Mouse (Mus musculus) limb, embryonic 15.5 days (tissue): ENCODE measurements around the gene Shank2. TPM values are rescaled to one million over a fixed set of nuclear protein-coding genes. Genes with fewer than 3 reads are reported as not detected.

Experiments
- ATAC-seq: fragments of 200-750 bp; cut with Nextera tagmentation; 2 replicates; pipeline ENCODE4 v1.8.0; 2017; ENCODE audit warnings: low read depth, moderate TSS enrichment; ENCODE audit not compliant: insufficient number of reproducible peaks, low FRiP score, low TSS enrichment
- H3K27ac ChIP-seq: fragments of 300-500 bp; sonication (generic); 2 replicates; pipeline ENCODE4 v1.5.1; 2015; ENCODE audit warnings: moderate library complexity, mild to moderate bottlenecking, inconsistent platforms
- H3K27me3 ChIP-seq: fragments of 300-500 bp; sonication (generic); 2 replicates; pipeline ENCODE4 v1.6.1; 2015; ENCODE audit warnings: inconsistent platforms
- H3K36me3 ChIP-seq: fragments of 300-500 bp; sonication (generic); 2 replicates; pipeline ENCODE4 v1.6.1; 2015; ENCODE audit warnings: inconsistent platforms
- H3K4me1 ChIP-seq: fragments of 300-500 bp; sonication (generic); 2 replicates; pipeline ENCODE4 v1.6.1; 2015; ENCODE audit warnings: inconsistent platforms
- H3K4me2 ChIP-seq: fragments of 300-500 bp; sonication (generic); 2 replicates; pipeline ENCODE4 v1.6.1; 2015; ENCODE audit warnings: mild to moderate bottlenecking, inconsistent platforms
- H3K4me3 ChIP-seq: fragments of 300-500 bp; sonication (generic); 2 replicates; pipeline ENCODE4 v1.5.1; 2015; ENCODE audit warnings: mild to moderate bottlenecking, inconsistent platforms
- H3K9ac ChIP-seq: fragments of 300-500 bp; sonication (generic); 2 replicates; pipeline ENCODE4 v1.6.1; 2015; ENCODE audit warnings: inconsistent platforms
- H3K9me3 ChIP-seq: fragments of 300-500 bp; sonication (generic); 2 replicates; pipeline ENCODE4 v1.6.1; 2016; ENCODE audit warnings: inconsistent platforms
- WGBS: fragments of 180-500 bp; shearing (Covaris S2); methylation state at CpG from one replicate; pipeline ENCODE4 v1.1.7; 2015; 5-methylcytosine and 5-hydroxymethylcytosine counted together
- polyA plus RNA-seq: library from polyadenylated mRNA; unstranded; fragments of >200 nt; fragmentation: Nextera tagmentation; extraction: Ambion mirVana; gene quantifications from 2 replicates; pipeline ENCODE4 v1.2.1, GENCODE M21; 2015

Shank2 gene
- polyA plus RNA-seq, 1 experiment from 2014 or later: 0.17 TPM

- 58% methylated on average over 4 of the region's 4 CpGs for WGBS
- no peaks in the 10 kb centered on the region for H3K27me3 ChIP-seq
- ATAC-seq: no peak
These were observed 146.4 kb downstream of the Shank2 start for GRCm38 (mm10) chr7:144148111-144148510.

GRCm38 (mm10) chr7:144153124-144153523, 151.4 kb downstream of the Shank2 start:
- H3K4me2 ChIP-seq: no peak overlapping the region
- no peaks in the 10 kb centered on the region for H3K27me3 ChIP-seq
- no peaks in the 10 kb centered on the region for H3K9me3 ChIP-seq
- H3K4me1 ChIP-seq: no peaks in the 10 kb centered on the region
- H3K27ac ChIP-seq: no peak overlapping the region
- WGBS: 63% methylated on average over 4 of the region's 4 CpGs
- no peak overlapping the region for H3K4me3 ChIP-seq
- H3K9ac ChIP-seq: no peak overlapping the region
- H3K36me3 ChIP-seq: no peaks in the 10 kb centered on the region
- ATAC-seq: no peak

More at GRCm38 (mm10) chr7:144148111-144148510, 146.4 kb downstream of the Shank2 start:
- no peak overlapping the region for H3K4me2 ChIP-seq
- no peak overlapping the region for H3K27ac ChIP-seq
- H3K4me1 ChIP-seq: no peaks in the 10 kb centered on the region
- H3K4me3 ChIP-seq: no peak overlapping the region
- H3K9me3 ChIP-seq: no peaks in the 10 kb centered on the region
- H3K9ac ChIP-seq: no peak overlapping the region
- no peaks in the 10 kb centered on the region for H3K36me3 ChIP-seq

- H3K4me1 ChIP-seq: no peaks in the 10 kb centered on the region
- no peak for ATAC-seq
- no peak overlapping the region for H3K9ac ChIP-seq
- 45% methylated on average over 8 of the region's 8 CpGs for WGBS
- H3K9me3 ChIP-seq: no peaks in the 10 kb centered on the region
- no peak overlapping the region for H3K4me2 ChIP-seq
- H3K27me3 ChIP-seq: no peaks in the 10 kb centered on the region
- no peak overlapping the region for H3K27ac ChIP-seq
- H3K36me3 ChIP-seq: no peaks in the 10 kb centered on the region
- no peak overlapping the region for H3K4me3 ChIP-seq
These were observed 152.0 kb downstream of the Shank2 start for GRCm38 (mm10) chr7:144153682-144154081.

- Histone ChIP-seq H3K27ac (no peak overlapping the region), H3K4me2 (no peak overlapping the region), H3K9ac (no peak overlapping the region), H3K4me1 (no peaks in the 10 kb centered on the region), H3K9me3 (no peaks in the 10 kb centered on the region), H3K4me3 (no peak overlapping the region), H3K27me3 (no peaks in the 10 kb centered on the region), H3K36me3 (no peaks in the 10 kb centered on the region)
- WGBS: 77% methylated on average over 8 of the region's 8 CpGs
- no peak for ATAC-seq
These were observed 156.2 kb downstream of the Shank2 start for GRCm38 (mm10) chr7:144157936-144158335.

- Histone ChIP-seq H3K36me3 (no peaks in the 10 kb centered on the region), H3K4me3 (no peak overlapping the region), H3K4me1 (no peaks in the 10 kb centered on the region), H3K9me3 (no peaks in the 10 kb centered on the region), H3K27me3 (no peaks in the 10 kb centered on the region), H3K9ac (no peak overlapping the region), H3K4me2 (no peak overlapping the region), H3K27ac (no peak overlapping the region)
- whole genome bisulfite sequencing: 84% methylated on average over 8 of the region's 8 CpGs
- no peak for ATAC-seq
These were observed 157.8 kb downstream of the Shank2 start for GRCm38 (mm10) chr7:144159556-144159955.

GRCm38 (mm10) chr7:144160066-144160465, 158.3 kb downstream of the Shank2 start:
- H3K27ac ChIP-seq: no peak overlapping the region
- no peak for ATAC-seq
- no peaks in the 10 kb centered on the region for H3K4me1 ChIP-seq
- H3K27me3 ChIP-seq: no peaks in the 10 kb centered on the region
- 48% methylated on average over 2 of the region's 2 CpGs for WGBS
- H3K9me3 ChIP-seq: no peaks in the 10 kb centered on the region
- H3K9ac ChIP-seq: no peak overlapping the region
- H3K4me2 ChIP-seq: no peak overlapping the region
- no peaks in the 10 kb centered on the region for H3K36me3 ChIP-seq
- no peak overlapping the region for H3K4me3 ChIP-seq

GRCm38 (mm10) chr7:144160646-144161249, 159.0 kb downstream of the Shank2 start:
- Histone ChIP-seq H3K27ac (no peak overlapping the region), H3K4me1 (no peaks in the 10 kb centered on the region), H3K4me3 (no peak overlapping the region), H3K9me3 (no peaks in the 10 kb centered on the region), H3K36me3 (no peaks in the 10 kb centered on the region), H3K27me3 (no peaks in the 10 kb centered on the region), H3K4me2 (no peak overlapping the region), H3K9ac (no peak overlapping the region)
- no peak for ATAC-seq
- WGBS: 84% methylated on average over 15 of the region's 15 CpGs

- H3K27me3 ChIP-seq: peaks cover 43% of the 10 kb centered on the region
- H3K36me3 ChIP-seq: no peaks in the 10 kb centered on the region
- no peak for ATAC-seq
- peaks cover under 1% of the 10 kb centered on the region; the same call in 1 of the 2 replicates for H3K4me1 ChIP-seq
- H3K9me3 ChIP-seq: no peaks in the 10 kb centered on the region
- WGBS: 76% methylated on average over 5 of the region's 5 CpGs
- H3K4me2 ChIP-seq: no peak overlapping the region
- H3K4me3 ChIP-seq: no peak overlapping the region
- H3K27ac ChIP-seq: no peak overlapping the region
- H3K9ac ChIP-seq: no peak overlapping the region
These were observed 168.5 kb downstream of the Shank2 start for GRCm38 (mm10) chr7:144170272-144170671.

GRCm38 (mm10) chr7:144170686-144171085, 169.0 kb downstream of the Shank2 start:
- Histone ChIP-seq H3K9ac (no peak overlapping the region), H3K4me2 (no peak overlapping the region), H3K36me3 (no peaks in the 10 kb centered on the region), H3K9me3 (no peaks in the 10 kb centered on the region), H3K4me3 (no peak overlapping the region), H3K4me1 (peaks cover 4% of the 10 kb centered on the region), H3K27ac (no peak overlapping the region), H3K27me3 (peaks cover 48% of the 10 kb centered on the region)
- ATAC-seq: no peak
- WGBS: 79% methylated on average over 9 of the region's 9 CpGs

GRCm38 (mm10) chr7:144173869-144174268, 172.1 kb downstream of the Shank2 start:
- H3K9ac ChIP-seq: no peak overlapping the region
- peaks cover 10% of the 10 kb centered on the region for H3K4me1 ChIP-seq
- no peaks in the 10 kb centered on the region for H3K36me3 ChIP-seq
- 90% methylated on average over 6 of the region's 6 CpGs for WGBS
- peaks cover 79% of the 10 kb centered on the region for H3K27me3 ChIP-seq
- no peak overlapping the region for H3K27ac ChIP-seq
- ATAC-seq: no peak
- H3K9me3 ChIP-seq: no peaks in the 10 kb centered on the region
- H3K4me3 ChIP-seq: no peak overlapping the region
- no peak overlapping the region for H3K4me2 ChIP-seq

GRCm38 (mm10) chr7:144174329-144174728, 172.6 kb downstream of the Shank2 start:
- WGBS: 75% methylated on average over 14 of the region's 14 CpGs
- ATAC-seq: no peak
- Histone ChIP-seq H3K9me3 (no peaks in the 10 kb centered on the region), H3K4me3 (no peak overlapping the region), H3K4me2 (no peak overlapping the region), H3K4me1 (peaks cover 10% of the 10 kb centered on the region), H3K9ac (no peak overlapping the region), H3K27ac (no peak overlapping the region), H3K27me3 (peaks cover 81% of the 10 kb centered on the region), H3K36me3 (no peaks in the 10 kb centered on the region)

GRCm38 (mm10) chr7:144175025-144175424, 173.3 kb downstream of the Shank2 start:
- peaks cover 88% of the 10 kb centered on the region for H3K27me3 ChIP-seq
- H3K4me3 ChIP-seq: no peak overlapping the region

More at GRCm38 (mm10) chr7:144175025-144175424, 173.3 kb downstream of the Shank2 start:
- Histone ChIP-seq H3K4me1 (peaks cover 10% of the 10 kb centered on the region), H3K4me2 (no peak overlapping the region), H3K27ac (no peak overlapping the region), H3K9ac (no peak overlapping the region), H3K9me3 (no peaks in the 10 kb centered on the region), H3K36me3 (no peaks in the 10 kb centered on the region)
- 27% methylated on average over 7 of the region's 7 CpGs for WGBS
- no peak for ATAC-seq
